Mouse (Mus musculus): ENCODE data around the gene Gm10272. TPM values are rescaled to one million over a fixed set of nuclear protein-coding genes. Genes with fewer than 3 reads are reported as not detected.
"Not testable (repeated sequence)": the region's sequence is repeated elsewhere in the genome, so short reads cannot be mapped to it uniquely, and the experiment has no call there.

Gm10272 gene
- total RNA-seq, 2 experiments from 2014 or later, result not detected

GRCm38 (mm10) chr10:77726186-77726585 lies 19.8 kb downstream of the Gm10272 start, which contains the start of gene Gm10100:
Gene Gm10100, plus strand, starts transcription at chr10:77726486.
- no peak for DNase-seq (ENCODE audit: low spot score in 2 of 2)

GRCm38 (mm10) chr10:77728280-77728679 lies 21.9 kb downstream of the Gm10272 start:
- no peak for DNase-seq (ENCODE audit: low spot score in 2 of 2)

GRCm38 (mm10) chr10:77729241-77729640 lies 22.8 kb downstream of the Gm10272 start:
- no peak for DNase-seq (ENCODE audit: low spot score in 2 of 2)

GRCm38 (mm10) chr10:77735928-77736327 lies 29.5 kb downstream of the Gm10272 start:
- DNase-seq (ENCODE audit: low spot score in 2 of 2), result no peak

- no peak for DNase-seq (ENCODE audit: low spot score in 2 of 2)
Measured at GRCm38 (mm10) chr10:77738929-77739328, 32.5 kb downstream of the Gm10272 start.

GRCm38 (mm10) chr10:77741924-77742688 lies 35.7 kb downstream of the Gm10272 start, which contains the start of gene Gm18596:
Gene Gm18596, minus strand, starts transcription at chr10:77742638.
- DNase-seq (ENCODE audit: low spot score in 2 of 2), result not testable (repeated sequence)

GRCm38 (mm10) chr10:77750686-77751085 lies 44.3 kb downstream of the Gm10272 start:
- DNase-seq (ENCODE audit: low spot score in 2 of 2), result not testable (repeated sequence)

GRCm38 (mm10) chr10:77751254-77751653 lies 44.8 kb downstream of the Gm10272 start, which contains the start of gene Gm9736:
Gene Gm9736, minus strand, starts transcription at chr10:77751354.
- DNase-seq (ENCODE audit: low spot score in 2 of 2), result not testable (repeated sequence)

- not testable (repeated sequence) for DNase-seq (ENCODE audit: low spot score in 2 of 2)
Measured at GRCm38 (mm10) chr10:77752312-77752711, 45.9 kb downstream of the Gm10272 start.

GRCm38 (mm10) chr10:77753448-77753847 lies 47.0 kb downstream of the Gm10272 start:
- no peak for DNase-seq (ENCODE audit: low spot score in 2 of 2)

Other genes with a start within 250 kb of the Gm10272 start
- gene Fam207a, start 190.8 kb upstream of the Gm10272 start, total RNA-seq (2021), result 10 to 100 TPM; 14.4 to 14.7 TPM
- gene Itgb2, start 176.4 kb upstream of the Gm10272 start, total RNA-seq (2021), result 1 to 10 TPM; 2.9 to 3.9 TPM
- 100 to 1,000 TPM in 1 of 2 experiments, 10 to 100 TPM in 1; 95.8 to 103 TPM for gene Pttg1ip, start 124.9 kb upstream of the Gm10272 start, total RNA-seq (2021)
- gene Sumo3, start 100.5 kb upstream of the Gm10272 start, total RNA-seq (2021), result 10 to 100 TPM; 92.1 to 96.0 TPM
- gene Gm49325, start 100.4 kb upstream of the Gm10272 start, total RNA-seq (2021), result 10 to 100 TPM; 13.8 to 14.9 TPM
- 10 to 100 TPM; 89.7 to 93.0 TPM for gene Ube2g2, start 84.4 kb upstream of the Gm10272 start, total RNA-seq (2021)
- gene Tspear, start 20.1 kb upstream of the Gm10272 start, total RNA-seq (2021), result not detected
- not detected for gene Gm19402, start 15.9 kb upstream of the Gm10272 start, total RNA-seq (2021)
- gene Gm9508, start 9.4 kb upstream of the Gm10272 start, total RNA-seq (2021), result not detected
- not detected for gene Gm10024, start 4.8 kb downstream of the Gm10272 start, total RNA-seq (2021)
- gene Gm10142, start 9.2 kb downstream of the Gm10272 start, total RNA-seq (2021), result not detected
- gene Krtap12-1, start 14.0 kb downstream of the Gm10272 start, total RNA-seq (2021), result not detected
- not detected for gene Gm10100, start 19.9 kb downstream of the Gm10272 start, total RNA-seq (2021)
- gene Gm18596, start 36.0 kb downstream of the Gm10272 start, total RNA-seq (2021), result not detected
- gene Gm9736, start 44.7 kb downstream of the Gm10272 start, total RNA-seq (2021), result not detected
- not detected for gene Gm3233, start 53.1 kb downstream of the Gm10272 start, total RNA-seq (2021)
- not detected for gene Gm3238, start 64.7 kb downstream of the Gm10272 start, total RNA-seq (2021)
- not detected for gene Gm7138, start 70.3 kb downstream of the Gm10272 start, total RNA-seq (2021)
- gene Gm3250, start 75.9 kb downstream of the Gm10272 start, total RNA-seq (2021), result not detected
- not detected for gene Gm7137, start 81.6 kb downstream of the Gm10272 start, total RNA-seq (2021)
- gene Gm9639, start 88.5 kb downstream of the Gm10272 start, total RNA-seq (2021), result not detected
- not detected for gene Gm19668, start 92.5 kb downstream of the Gm10272 start, total RNA-seq (2021)
- not detected for gene Gm9507, start 105.2 kb downstream of the Gm10272 start, total RNA-seq (2021)
- gene Gm2696, start 108.1 kb downstream of the Gm10272 start, total RNA-seq (2021), result not detected
- gene Krtap10-4, start 120.5 kb downstream of the Gm10272 start, total RNA-seq (2021), result not detected
- gene Krtap10-10, start 129.3 kb downstream of the Gm10272 start, total RNA-seq (2021), result not detected
- not detected for gene Gm36176, start 140.2 kb downstream of the Gm10272 start, total RNA-seq (2021)
- gene Gm10318, start 146.2 kb downstream of the Gm10272 start, total RNA-seq (2021), result not detected
- gene Gm3285, start 155.3 kb downstream of the Gm10272 start, total RNA-seq (2021), result not detected
- gene Lrrc3, start 195.9 kb downstream of the Gm10272 start, total RNA-seq (2021), result 1 to 10 TPM; 1.2 to 1.4 TPM

All from gastrocnemius, postnatal 4 days (tissue).